Mouse (Mus musculus) layer of hippocampus, adult 2 months (tissue): ENCODE data around the gene Tdrd7. TPM values are rescaled to one million over a fixed set of nuclear protein-coding genes. Genes with fewer than 3 reads are reported as not detected.

Experiments used
- DNase-seq, 2 experiments: peaks; one replicate each; pipeline ENCODE4 v3.0.0; 2022; ENCODE audit warnings: low spot score in 2 of 2
- H3K27ac ChIP-seq: fragments of 200-600 bp; 2 replicates; pipeline ENCODE4 v1.8.1; 2022
- H3K4me3 ChIP-seq: fragments of 200-600 bp; 2 replicates; pipeline ENCODE4 v1.8.1; 2022; ENCODE audit warnings: mild to moderate bottlenecking
- CTCF ChIP-seq: fragments of 200-600 bp; conservative IDR thresholded peaks from 2 replicates; pipeline ENCODE4 v1.8.1; 2022; ENCODE audit warnings: antibody characterized with exemption, mild to moderate bottlenecking, moderate library complexity
- total RNA-seq, 2 experiments: library from RNA; stranded (reverse); gene quantifications; 2 replicates each; pipeline ENCODE4 v1.2.3; 2021

Tdrd7 gene
- total RNA-seq, 2 experiments from 2014 or later = 26.5 to 29.7 TPM

DNA sequence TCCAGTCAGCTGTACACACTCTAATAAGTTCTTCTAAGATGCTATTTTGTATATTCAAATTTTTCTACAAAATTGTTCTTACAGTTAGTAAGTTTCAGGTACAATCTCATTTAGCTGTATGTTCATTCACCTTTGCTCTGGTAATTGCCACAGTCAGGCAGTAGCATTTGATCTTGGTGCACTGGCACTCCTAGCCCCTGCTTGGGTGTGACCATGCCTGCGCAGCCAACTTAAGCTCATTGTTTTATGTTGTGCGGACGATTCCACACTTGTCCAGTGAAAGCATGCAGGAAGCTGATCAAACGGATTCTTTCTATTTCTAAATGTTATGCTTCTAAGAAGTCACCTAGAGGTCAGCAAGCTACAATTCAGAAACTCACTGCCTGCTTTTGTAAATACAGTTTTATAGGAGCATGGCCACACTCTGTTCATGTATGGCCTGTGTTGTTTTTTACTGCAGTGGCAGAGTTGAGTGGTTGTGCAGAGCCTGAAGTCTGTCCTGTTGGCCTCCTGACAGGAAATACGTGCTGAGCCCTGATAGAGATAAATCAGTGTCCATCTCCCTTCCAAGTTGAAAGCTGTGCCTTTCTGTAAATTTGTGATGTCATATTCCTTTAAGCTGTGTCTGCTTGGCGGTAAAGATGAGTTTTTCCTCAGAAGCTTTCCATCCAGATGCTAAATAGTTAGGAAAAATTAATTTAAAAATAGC lies 25.4 kb downstream of the Tdrd7 start:
- no peak for TF ChIP-seq CTCF
- no peak for DNase-seq
- Histone ChIP-seq H3K4me3 (no peak overlapping the region), H3K27ac (no peak overlapping the region)

- peak; percentile 73 to 81 for DNase-seq
- H3K27ac ChIP-seq = peak overlapping the region; percentile 78
- no peak overlapping the region for H3K4me3 ChIP-seq
- no peak for TF ChIP-seq CTCF
These were observed 33.4 kb downstream of the Tdrd7 start for GRCm38 (mm10) chr4:45998536-45998935.

DNA sequence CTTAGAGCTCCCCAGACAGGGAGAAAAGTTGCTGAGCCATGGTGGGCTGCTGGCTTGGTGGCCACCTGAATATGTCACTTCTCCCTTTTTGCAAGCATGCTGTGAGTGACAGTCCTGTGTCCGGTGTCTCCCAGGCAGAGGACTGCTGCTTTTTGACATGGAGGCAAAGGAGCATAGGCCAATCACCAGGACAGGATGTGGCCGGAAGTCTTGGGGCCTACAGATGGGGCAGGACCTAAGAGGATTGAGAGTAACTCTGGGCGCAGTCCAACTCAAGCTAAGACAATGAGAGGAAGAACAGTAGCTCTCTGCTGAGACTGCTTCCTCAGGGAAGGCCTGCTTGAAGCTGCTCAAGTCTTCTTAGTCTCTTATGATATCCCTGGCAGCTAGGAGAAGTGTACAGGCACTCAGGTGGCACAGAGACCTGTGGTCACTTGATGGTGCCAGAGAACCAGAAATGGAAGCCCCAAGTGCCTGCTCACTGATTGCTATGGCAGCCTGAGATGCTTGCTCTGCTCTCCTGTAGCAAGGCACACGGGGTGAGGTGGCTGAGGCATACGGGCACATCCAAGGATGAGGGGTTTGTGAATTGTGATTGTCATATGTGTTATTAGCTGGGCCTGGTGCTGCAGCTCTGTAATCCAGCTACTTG lies 43.1 kb downstream of the Tdrd7 start:
- no peak for DNase-seq
- H3K27ac ChIP-seq = no peak overlapping the region
- 0 out of 2 replicates have a peak, but pooled peaks have one; percentile 5 for TF ChIP-seq CTCF
- no peak overlapping the region for H3K4me3 ChIP-seq

DNA sequence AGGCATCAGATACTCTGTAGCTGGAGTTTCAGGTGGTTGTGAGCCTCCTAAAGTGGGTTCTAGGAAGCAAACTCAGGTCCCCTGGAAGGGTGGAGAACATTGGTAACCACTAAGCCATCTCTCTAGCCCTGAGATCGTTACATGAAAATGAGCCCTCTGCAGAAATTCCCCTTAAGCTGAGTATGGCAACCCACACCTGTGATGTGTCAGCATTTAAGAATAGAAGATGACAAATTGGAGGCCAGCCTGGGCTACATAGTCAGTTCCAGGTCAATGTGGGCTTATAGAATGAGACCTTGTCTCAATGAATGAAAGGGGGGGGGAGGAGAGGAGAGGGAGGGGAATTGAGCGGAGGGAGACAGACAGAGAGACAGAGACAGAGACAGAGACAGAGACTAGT lies 46.6 kb downstream of the Tdrd7 start:
- DNase-seq = no peak
- no peak for TF ChIP-seq CTCF
- no peak overlapping the region for H3K27ac ChIP-seq
- no peak overlapping the region for H3K4me3 ChIP-seq

DNA sequence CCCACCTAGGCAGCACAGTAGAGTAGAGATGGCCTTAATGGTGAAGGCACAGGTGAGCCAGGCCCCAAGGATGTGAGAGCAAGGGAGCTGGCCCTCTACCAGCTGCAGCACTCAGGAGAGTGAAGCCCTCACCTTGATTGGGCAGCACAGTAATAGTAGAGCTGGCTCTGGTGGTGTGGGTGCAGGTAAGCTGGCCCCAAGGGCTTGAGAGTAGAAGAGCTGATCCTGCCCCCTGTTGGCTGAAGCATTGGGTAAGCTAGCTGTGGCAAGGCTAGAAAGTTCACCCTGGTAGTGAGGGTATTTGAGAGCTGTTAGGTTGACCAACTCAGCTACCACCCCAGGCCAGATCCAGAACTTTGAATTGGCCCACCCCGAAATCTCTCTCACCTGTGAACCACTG lies 50.5 kb downstream of the Tdrd7 start:
- no peak overlapping the region for H3K27ac ChIP-seq
- H3K4me3 ChIP-seq = no peak overlapping the region
- peak; percentile 20; the same call in 1 of the 2 replicates for TF ChIP-seq CTCF
- DNase-seq = no peak

GRCm38 (mm10) chr4:46023021-46023481 lies 57.9 kb downstream of the Tdrd7 start:
- DNase-seq = no peak
- Histone ChIP-seq H3K27ac (no peak overlapping the region), H3K4me3 (no peak overlapping the region)
- TF ChIP-seq CTCF = no peak

DNA sequence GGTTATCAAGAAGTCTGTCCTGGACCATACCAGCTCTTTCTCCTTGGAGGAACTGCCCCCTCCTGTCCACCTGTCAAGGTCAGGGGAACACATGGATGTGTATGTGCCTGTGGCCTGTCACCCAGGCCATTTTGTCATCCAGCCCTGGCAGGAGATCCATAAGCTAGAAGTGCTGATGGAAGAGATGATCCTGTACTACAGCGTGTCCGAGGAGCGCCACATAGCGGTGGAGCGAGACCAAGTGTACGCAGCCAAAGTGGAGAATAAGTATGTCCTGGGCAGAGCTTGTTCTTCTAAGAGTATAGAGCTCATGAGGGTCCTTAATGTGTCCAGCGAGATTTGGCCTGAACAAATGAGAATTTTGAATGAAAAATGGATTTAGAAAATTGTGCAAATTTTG lies 60.8 kb downstream of the Tdrd7 start:
- peak; percentile 80 for TF ChIP-seq CTCF
- H3K4me3 ChIP-seq = no peak overlapping the region
- H3K27ac ChIP-seq = no peak overlapping the region
- DNase-seq = peak in 1 of 2 experiments; percentile 52

DNA sequence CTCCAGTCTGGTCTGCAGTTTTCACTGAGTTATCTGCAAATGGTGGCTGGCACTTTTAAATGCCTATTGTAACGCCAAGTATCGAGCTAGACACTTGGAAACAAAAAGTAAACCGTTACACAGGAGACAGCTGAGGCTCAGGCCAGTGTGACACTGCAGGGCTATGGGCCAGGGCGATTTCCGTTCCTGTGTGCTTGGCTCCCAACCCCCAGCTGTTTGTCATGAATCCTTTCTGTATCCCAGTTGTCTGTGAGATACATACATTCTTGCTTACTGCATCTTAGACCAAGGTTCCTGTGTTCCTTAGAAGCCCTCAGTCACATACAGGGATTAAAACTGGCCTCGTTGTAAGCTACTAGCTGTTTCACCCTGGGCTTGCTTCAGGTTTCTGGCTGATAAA lies 63.1 kb downstream of the Tdrd7 start:
- Histone ChIP-seq H3K27ac (no peak overlapping the region), H3K4me3 (no peak overlapping the region)
- no peak for TF ChIP-seq CTCF
- DNase-seq = no peak

DNA sequence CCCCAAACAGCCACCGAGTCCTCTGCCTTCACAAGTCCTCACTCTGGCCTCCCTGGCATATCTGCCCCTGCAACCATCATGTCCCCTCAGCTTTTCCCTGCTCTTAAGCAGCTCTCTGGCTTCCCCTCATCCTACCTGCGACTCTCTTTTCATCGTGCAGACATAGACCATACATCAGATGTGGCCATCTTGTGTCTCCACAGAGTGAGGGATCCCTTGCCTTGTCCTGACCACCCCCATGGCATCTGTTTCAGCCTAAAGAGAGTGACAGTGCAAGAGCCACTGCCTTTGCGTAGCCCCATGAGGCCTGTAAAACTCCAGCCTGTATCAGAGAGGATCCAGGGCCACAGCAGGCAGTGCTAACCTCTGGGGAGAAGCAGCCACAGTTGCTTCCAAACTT lies 63.6 kb downstream of the Tdrd7 start:
- no peak overlapping the region for H3K27ac ChIP-seq
- no peak for TF ChIP-seq CTCF
- no peak for DNase-seq
- no peak overlapping the region for H3K4me3 ChIP-seq

GRCm38 (mm10) chr4:46029552-46029951 lies 64.4 kb downstream of the Tdrd7 start:
- peak; percentile 65 for TF ChIP-seq CTCF
- Histone ChIP-seq H3K27ac (no peak overlapping the region), H3K4me3 (no peak overlapping the region)
- no peak for DNase-seq

DNA sequence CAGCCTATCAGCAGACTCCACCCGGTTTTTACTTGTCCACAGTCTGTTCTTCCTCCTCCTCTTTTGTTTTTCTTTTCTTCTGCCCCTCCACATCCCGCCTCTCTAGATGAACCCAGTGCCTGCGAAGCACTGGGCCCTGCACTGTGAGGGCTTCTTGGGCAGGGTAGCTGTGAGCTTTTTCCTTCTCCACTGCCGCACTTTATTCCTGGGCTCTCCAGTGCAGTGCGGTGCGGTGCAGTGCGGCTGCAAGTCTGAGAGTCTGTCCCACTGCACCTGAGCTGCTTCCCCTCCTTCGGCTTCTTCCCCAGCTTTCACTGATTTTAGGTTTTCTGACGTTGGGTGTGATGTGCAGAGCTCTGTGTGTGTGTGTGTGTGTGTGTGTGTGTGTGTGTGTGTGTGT lies 67.3 kb downstream of the Tdrd7 start:
- Histone ChIP-seq H3K4me3 (no peak overlapping the region), H3K27ac (no peak overlapping the region)
- DNase-seq = no peak
- no peak for TF ChIP-seq CTCF

DNA sequence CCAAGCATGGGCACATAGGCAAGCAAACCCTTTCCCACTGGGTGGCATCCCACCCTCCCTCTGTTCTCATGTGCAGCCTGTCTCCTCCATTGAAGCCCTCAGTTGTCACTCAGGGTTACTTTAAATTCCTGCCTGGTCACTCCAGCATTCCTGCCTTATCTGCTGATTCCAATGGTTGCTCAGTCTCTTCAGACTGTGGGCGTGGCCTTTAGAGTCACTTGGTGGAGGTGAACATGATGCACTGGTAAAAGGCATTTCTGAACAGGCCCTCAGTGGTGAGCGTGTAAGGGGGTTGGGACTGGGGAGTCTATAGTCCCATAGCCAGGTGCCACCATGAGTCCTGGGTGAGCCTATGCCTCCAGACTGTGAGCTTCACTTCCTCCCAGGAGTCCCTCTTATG lies 68.1 kb downstream of the Tdrd7 start:
- H3K27ac ChIP-seq = no peak overlapping the region
- no peak for DNase-seq
- 0 out of 2 replicates have a peak, but pooled peaks have one; percentile 5 for TF ChIP-seq CTCF
- no peak overlapping the region for H3K4me3 ChIP-seq

DNA sequence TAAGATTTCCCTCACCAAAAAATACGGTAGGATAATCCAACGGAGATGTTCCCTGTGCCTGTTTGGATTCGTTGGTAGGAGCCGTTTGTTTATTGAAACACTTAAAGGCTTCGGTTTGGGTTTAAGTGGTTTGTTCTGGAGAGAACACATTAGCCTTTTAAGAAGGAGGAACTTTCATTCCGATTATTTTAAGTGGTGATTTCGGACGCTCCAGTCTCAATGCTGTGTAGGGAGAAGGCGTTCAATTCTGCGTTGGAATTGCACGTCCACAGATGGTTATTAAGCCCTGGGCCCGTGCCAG lies 73.4 kb downstream of the Tdrd7 start:
- Histone ChIP-seq H3K4me3 (peak overlapping the region; percentile 83), H3K27ac (peak overlapping the region; percentile 94)
- DNase-seq = no peak
- TF ChIP-seq CTCF = no peak
